Mouse (Mus musculus): Measurements from ENCODE around the gene 4931409K22Rik. TPM values are rescaled to one million over a fixed set of nuclear protein-coding genes. Genes with fewer than 3 reads are reported as not detected.
A peak's percentile ranks its signal among the peaks of the same experiment; 100 is the strongest.

4931409K22Rik gene
- polyA plus RNA-seq, 1 experiment from 2014 or later = not detected

DNA sequence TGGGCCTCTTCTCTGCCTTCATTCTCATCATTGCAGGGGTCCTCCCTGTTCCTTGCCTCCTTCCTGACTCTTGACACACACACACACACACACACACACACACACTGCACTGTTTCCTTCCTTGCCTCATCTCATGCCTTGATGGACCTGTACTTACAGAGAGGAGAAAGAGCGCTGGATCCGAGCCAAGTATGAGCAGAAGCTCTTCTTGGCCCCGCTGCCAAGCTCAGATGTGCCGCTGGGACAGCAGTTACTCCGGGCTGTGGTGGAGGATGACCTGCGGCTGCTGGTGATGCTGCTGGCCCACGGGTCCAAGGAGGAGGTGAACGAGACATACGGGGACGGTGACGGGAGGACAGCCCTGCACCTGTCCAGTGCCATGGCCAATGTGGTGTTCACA, 55.8 kb downstream of the 4931409K22Rik start:
- H3K27ac ChIP-seq (ENCODE audit: low read depth, low read length) = no peak overlapping the region

DNA sequence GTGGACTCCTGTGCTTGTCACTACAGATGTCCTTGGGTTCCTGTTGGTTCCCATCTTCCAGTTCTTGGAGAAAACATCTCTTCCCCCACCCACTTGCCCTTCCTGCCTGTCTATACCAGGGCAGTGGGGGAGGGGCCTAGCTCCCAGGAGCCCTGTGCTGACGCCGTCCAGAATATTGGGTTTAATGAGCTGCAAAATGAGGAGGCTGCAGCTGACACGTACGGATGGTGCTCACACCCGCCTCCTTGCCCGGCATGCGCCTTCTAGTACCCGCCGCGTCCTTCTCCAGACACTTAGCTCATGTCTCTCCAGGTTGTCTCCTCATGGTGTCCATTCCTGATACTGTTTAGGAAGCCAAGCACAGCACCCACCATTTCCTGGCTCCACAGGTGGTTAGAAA, 57.5 kb downstream of the 4931409K22Rik start:
- Histone ChIP-seq H3K27ac (ENCODE audit: low read depth, low read length) (no peak overlapping the region), H3K4me2 (replicated peaks; ENCODE audit: low read depth) (no peak overlapping the region), H3K36me3 (ENCODE audit: control insufficient read depth, insufficient read depth) (peaks cover 72% of the 10 kb centered on the region), H3K4me1 (replicated peaks; ENCODE audit: control insufficient read depth, insufficient read depth, low read length) (no peaks in the 10 kb centered on the region), H3K9ac (ENCODE audit: low read depth, low read length) (no peak overlapping the region), H3K9me3 (ENCODE audit: control insufficient read depth) (no peaks in the 10 kb centered on the region), H3K27me3 (replicated peaks; ENCODE audit: control insufficient read depth, insufficient read depth, low read length) (no peaks in the 10 kb centered on the region), H3K4me3 (ENCODE audit: low read depth, low read length) (no peak overlapping the region)
- no peak for TF ChIP-seq CTCF (IDR thresholded peaks at IDR 0.05; ENCODE audit: low read depth)
- 90% methylated on average over 10 of the region's 10 CpGs for WGBS
- ATAC-seq = no peak

More for the DNA sequence above, 55.8 kb downstream of the 4931409K22Rik start:
- WGBS = 78% methylated on average over 11 of the region's 11 CpGs
- H3K36me3 ChIP-seq (ENCODE audit: control insufficient read depth, insufficient read depth) = peaks cover 56% of the 10 kb centered on the region
- ATAC-seq = no peak
- H3K4me1 ChIP-seq (replicated peaks; ENCODE audit: control insufficient read depth, insufficient read depth, low read length) = no peaks in the 10 kb centered on the region
- H3K4me3 ChIP-seq (ENCODE audit: low read depth, low read length) = no peak overlapping the region
- peaks cover 4% of the 10 kb centered on the region; the same call in 1 of the 2 replicates for H3K27me3 ChIP-seq (replicated peaks; ENCODE audit: control insufficient read depth, insufficient read depth, low read length)
- no peak overlapping the region for H3K9ac ChIP-seq (ENCODE audit: low read depth, low read length)
- no peaks in the 10 kb centered on the region for H3K9me3 ChIP-seq (ENCODE audit: control insufficient read depth)
- TF ChIP-seq CTCF (IDR thresholded peaks at IDR 0.05; ENCODE audit: low read depth) = no peak
- no peak overlapping the region for H3K4me2 ChIP-seq (replicated peaks; ENCODE audit: low read depth)

DNA sequence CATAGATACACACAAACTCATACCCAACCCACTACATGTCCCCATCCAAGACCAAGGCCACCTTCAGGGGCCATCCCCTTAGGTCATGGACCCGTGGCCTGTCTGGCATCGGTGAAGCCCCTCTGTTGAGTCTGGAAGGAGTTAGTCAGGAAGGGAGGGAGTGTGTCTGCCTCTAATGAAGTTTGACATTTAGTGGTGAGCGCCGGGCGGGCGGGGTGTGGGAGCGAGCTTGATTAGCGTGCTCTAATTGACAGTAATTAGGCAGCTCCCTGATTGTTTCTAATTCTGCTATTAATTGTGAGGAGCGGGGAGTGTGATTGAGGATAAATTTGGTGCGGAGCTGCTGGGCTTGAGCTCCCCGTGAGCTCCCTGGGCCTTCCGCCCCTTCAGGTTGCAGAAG, 59.1 kb downstream of the 4931409K22Rik start:
- Histone ChIP-seq H3K4me3 (ENCODE audit: low read depth, low read length) (no peak overlapping the region), H3K4me1 (replicated peaks; ENCODE audit: control insufficient read depth, insufficient read depth, low read length) (no peaks in the 10 kb centered on the region), H3K27ac (ENCODE audit: low read depth, low read length) (no peak overlapping the region), H3K4me2 (replicated peaks; ENCODE audit: low read depth) (no peak overlapping the region), H3K36me3 (ENCODE audit: control insufficient read depth, insufficient read depth) (peaks cover 88% of the 10 kb centered on the region), H3K9me3 (ENCODE audit: control insufficient read depth) (no peaks in the 10 kb centered on the region), H3K27me3 (replicated peaks; ENCODE audit: control insufficient read depth, insufficient read depth, low read length) (no peaks in the 10 kb centered on the region), H3K9ac (ENCODE audit: low read depth, low read length) (no peak overlapping the region)
- 91% methylated on average over 12 of the region's 12 CpGs for WGBS
- no peak for ATAC-seq
- TF ChIP-seq CTCF (IDR thresholded peaks at IDR 0.05; ENCODE audit: low read depth) = no peak

DNA sequence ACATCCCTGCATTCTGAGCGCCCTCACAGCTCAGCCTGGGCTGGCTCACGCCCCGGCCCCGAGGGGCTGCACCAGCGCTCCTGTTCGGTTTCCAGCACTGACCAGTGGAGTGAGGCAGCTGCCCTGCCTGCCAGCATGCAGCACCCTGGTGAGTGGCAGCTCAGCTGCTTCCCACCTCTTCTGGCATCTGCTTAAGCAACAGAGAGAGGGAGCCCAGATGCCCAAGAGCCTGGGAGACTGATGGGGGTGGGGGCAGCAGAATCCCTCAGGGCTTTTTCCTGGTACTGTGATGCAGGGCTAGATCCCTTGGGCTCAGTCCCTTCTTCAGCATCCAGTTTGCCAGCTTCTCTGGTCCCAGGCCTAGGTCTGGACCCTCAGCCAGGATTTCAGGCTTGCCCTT, 59.9 kb downstream of the 4931409K22Rik start:
- H3K9me3 ChIP-seq (ENCODE audit: control insufficient read depth) = no peaks in the 10 kb centered on the region

DNA sequence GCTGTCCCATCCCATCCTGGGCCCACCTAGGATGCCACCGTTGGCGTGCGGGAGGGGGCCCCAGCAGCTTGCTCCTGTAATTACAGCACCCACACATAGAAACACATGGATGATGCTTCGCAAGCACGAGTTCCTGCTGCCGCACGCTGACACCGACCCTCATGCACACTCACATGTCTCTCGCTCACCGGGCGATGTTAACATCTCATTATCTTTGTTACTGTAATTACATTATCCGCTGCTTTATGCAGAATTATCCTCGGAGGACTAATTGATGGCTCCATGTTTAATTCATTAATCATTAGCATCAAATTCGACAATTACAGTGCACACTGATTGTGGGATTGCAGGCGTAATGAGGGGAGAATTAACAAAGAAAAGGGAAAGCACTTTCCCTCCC, 61.6 kb downstream of the 4931409K22Rik start:
- H3K36me3 ChIP-seq (ENCODE audit: control insufficient read depth, insufficient read depth) = peaks cover 92% of the 10 kb centered on the region

More for the DNA sequence above, 59.9 kb downstream of the 4931409K22Rik start:
- Histone ChIP-seq H3K4me3 (ENCODE audit: low read depth, low read length) (no peak overlapping the region), H3K4me2 (replicated peaks; ENCODE audit: low read depth) (no peak overlapping the region), H3K9ac (ENCODE audit: low read depth, low read length) (no peak overlapping the region), H3K4me1 (replicated peaks; ENCODE audit: control insufficient read depth, insufficient read depth, low read length) (no peaks in the 10 kb centered on the region), H3K27me3 (replicated peaks; ENCODE audit: control insufficient read depth, insufficient read depth, low read length) (no peaks in the 10 kb centered on the region), H3K27ac (ENCODE audit: low read depth, low read length) (no peak overlapping the region), H3K36me3 (ENCODE audit: control insufficient read depth, insufficient read depth) (peaks cover 93% of the 10 kb centered on the region)
- ATAC-seq = no peak
- no peak for TF ChIP-seq CTCF (IDR thresholded peaks at IDR 0.05; ENCODE audit: low read depth)
- WGBS = 87% methylated on average over 6 of the region's 6 CpGs

More for the DNA sequence above, 61.6 kb downstream of the 4931409K22Rik start:
- Histone ChIP-seq H3K27me3 (replicated peaks; ENCODE audit: control insufficient read depth, insufficient read depth, low read length) (no peaks in the 10 kb centered on the region), H3K4me2 (replicated peaks; ENCODE audit: low read depth) (no peak overlapping the region), H3K9ac (ENCODE audit: low read depth, low read length) (no peak overlapping the region), H3K4me3 (ENCODE audit: low read depth, low read length) (no peak overlapping the region), H3K27ac (ENCODE audit: low read depth, low read length) (no peak overlapping the region), H3K4me1 (replicated peaks; ENCODE audit: control insufficient read depth, insufficient read depth, low read length) (no peaks in the 10 kb centered on the region), H3K9me3 (ENCODE audit: control insufficient read depth) (no peaks in the 10 kb centered on the region)
- no peak for ATAC-seq
- 90% methylated on average over 15 of the region's 15 CpGs for WGBS
- TF ChIP-seq CTCF (IDR thresholded peaks at IDR 0.05; ENCODE audit: low read depth) = no peak

MicroRNAs encoded within 50 kb of the gene (microRNA counts, 519-probe panel; counts per million panel counts)
- microRNA mmu-miR-671-3p (361 counts per million, percentile 1 among the panel's probes with 10 or more counts), microRNA mmu-miR-671-5p (not detected)

Small RNA genes lying within 50 kb of the gene (microRNA-seq; reads per million reads assigned to microRNA genes)
- 248 reads per million, percentile 60 among the genes with 10 or more reads in this experiment for gene Mir671

Other genes starting within 250 kb of the 4931409K22Rik start
- gene Kcnh2, start 205.2 kb downstream of the 4931409K22Rik start, polyA plus RNA-seq (2015; fragmentation: Nextera tagmentation; extraction: Ambion mirVana) = 3.0 and 3.1 TPM in 2 replicates
- gene Nos3, start 192.0 kb downstream of the 4931409K22Rik start, polyA plus RNA-seq (2015; fragmentation: Nextera tagmentation; extraction: Ambion mirVana) = 3.5 and 3.7 TPM in 2 replicates
- 0.42 and 0.61 TPM in 2 replicates for gene Atg9b, start 164.7 kb downstream of the 4931409K22Rik start, polyA plus RNA-seq (2015; fragmentation: Nextera tagmentation; extraction: Ambion mirVana)
- gene Abcb8, start 163.1 kb downstream of the 4931409K22Rik start, polyA plus RNA-seq (2015; fragmentation: Nextera tagmentation; extraction: Ambion mirVana) = 40.4 and 40.9 TPM in 2 replicates
- gene Asic3, start 143.4 kb downstream of the 4931409K22Rik start, polyA plus RNA-seq (2015; fragmentation: Nextera tagmentation; extraction: Ambion mirVana) = 0.08 and 0.17 TPM in 2 replicates
- 28.4 and 29.9 TPM in 2 replicates for gene Cdk5, start 133.3 kb downstream of the 4931409K22Rik start, polyA plus RNA-seq (2015; fragmentation: Nextera tagmentation; extraction: Ambion mirVana)
- 29.9 and 30.1 TPM in 2 replicates for gene Slc4a2, start 133.0 kb downstream of the 4931409K22Rik start, polyA plus RNA-seq (2015; fragmentation: Nextera tagmentation; extraction: Ambion mirVana)
- gene Fastk, start 111.5 kb downstream of the 4931409K22Rik start, polyA plus RNA-seq (2015; fragmentation: Nextera tagmentation; extraction: Ambion mirVana) = 66.8 and 67.0 TPM in 2 replicates
- 27.5 and 28.8 TPM in 2 replicates for gene Tmub1, start 109.0 kb downstream of the 4931409K22Rik start, polyA plus RNA-seq (2015; fragmentation: Nextera tagmentation; extraction: Ambion mirVana)
- gene Agap3, start 104.6 kb downstream of the 4931409K22Rik start, polyA plus RNA-seq (2015; fragmentation: Nextera tagmentation; extraction: Ambion mirVana) = 14.9 and 16.6 TPM in 2 replicates
- gene Gbx1, start 29.6 kb downstream of the 4931409K22Rik start, polyA plus RNA-seq (2015; fragmentation: Nextera tagmentation; extraction: Ambion mirVana) = not detected in 2 replicates
- gene Asb10, start 15.8 kb downstream of the 4931409K22Rik start, polyA plus RNA-seq (2015; fragmentation: Nextera tagmentation; extraction: Ambion mirVana) = 0.09 and 0.18 TPM in 2 replicates
- 40.1 and 40.5 TPM in 2 replicates for gene Abcf2, start 20.7 kb upstream of the 4931409K22Rik start, polyA plus RNA-seq (2015; fragmentation: Nextera tagmentation; extraction: Ambion mirVana)
- 23.5 and 24.4 TPM in 2 replicates for gene Chpf2, start 29.9 kb upstream of the 4931409K22Rik start, polyA plus RNA-seq (2015; fragmentation: Nextera tagmentation; extraction: Ambion mirVana)
- 6.6 and 6.8 TPM in 2 replicates for gene Smarcd3, start 67.6 kb upstream of the 4931409K22Rik start, polyA plus RNA-seq (2015; fragmentation: Nextera tagmentation; extraction: Ambion mirVana)
- gene Nub1, start 128.7 kb upstream of the 4931409K22Rik start, polyA plus RNA-seq (2015; fragmentation: Nextera tagmentation; extraction: Ambion mirVana) = 18.0 and 19.4 TPM in 2 replicates
- gene Wdr86, start 173.9 kb upstream of the 4931409K22Rik start, polyA plus RNA-seq (2015; fragmentation: Nextera tagmentation; extraction: Ambion mirVana) = 2.7 and 2.9 TPM in 2 replicates
- gene Crygn, start 201.2 kb upstream of the 4931409K22Rik start, polyA plus RNA-seq (2015; fragmentation: Nextera tagmentation; extraction: Ambion mirVana) = 7.3 and 8.1 TPM in 2 replicates